Mouse (Mus musculus) cerebellum, adult 2 months (tissue): ENCODE data around the gene Megf11.

Experiments used
- CTCF ChIP-seq: fragments of 200-500 bp; IDR thresholded peaks from 2 replicates; pipeline ENCODE4 v1.5.1; 2011; ENCODE audit warnings: low read depth, mild to moderate bottlenecking, control low read depth, low read length, moderate library complexity, borderline replicate concordance; ENCODE audit not compliant: insufficient read depth
- POLR2A ChIP-seq: fragments of 200-500 bp; IDR thresholded peaks from 2 replicates; pipeline ENCODE4 v1.6.1; 2011; ENCODE audit warnings: low read length, control low read depth, borderline replicate concordance; ENCODE audit not compliant: insufficient read depth

DNA sequence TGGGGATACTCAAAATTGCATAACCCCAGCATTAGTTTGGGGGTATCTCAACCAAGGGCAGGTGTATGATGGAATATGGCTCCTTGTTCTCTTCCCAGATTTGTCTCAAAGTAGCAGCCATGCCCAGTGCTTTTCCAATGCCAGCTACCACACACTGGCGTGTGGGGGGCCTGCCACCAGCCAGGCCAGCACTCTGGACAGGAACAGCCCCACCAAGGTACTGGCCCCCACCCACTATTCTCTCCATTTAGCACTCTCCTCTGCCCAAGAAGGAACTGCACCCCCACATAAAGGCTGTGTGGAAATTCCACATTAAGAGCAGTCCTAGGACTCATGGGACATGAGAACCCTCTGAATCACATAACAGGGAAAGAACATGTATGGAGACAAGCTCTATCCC, 309.8 kb downstream of the Megf11 start:
- TF ChIP-seq CTCF: no peak
- TF ChIP-seq POLR2A: no peak
